Mouse (Mus musculus): ENCODE measurements around the gene Thoc2. TPM values are rescaled to one million over a fixed set of nuclear protein-coding genes. Genes with fewer than 3 reads are reported as not detected.
A peak's percentile ranks its signal among the peaks of the same experiment; 100 is the strongest.
"Not testable (repeated sequence)": the region's sequence is repeated elsewhere in the genome, so short reads cannot be mapped to it uniquely, and the experiment has no call there.

Thoc2 gene
- 76.2 and 89.1 TPM in 2 replicates for polyA plus RNA-seq (2015; fragmentation: Nextera tagmentation; extraction: Ambion mirVana)

- WGBS, result 97% methylated on average over 1 of the region's 1 CpGs
- Histone ChIP-seq H3K4me2 (no peak within 1 kb of the TSS), H3K27ac (no peak within 1 kb of the TSS), H3K9me3 (no peaks in the 10 kb centered on the region), H3K27me3 (replicated peaks) (no peaks in the 10 kb centered on the region), H3K36me3 (replicated peaks) (no peaks in the 10 kb centered on the region), H3K4me3 (no peak within 1 kb of the TSS), H3K9ac (no peak within 1 kb of the TSS), H3K4me1 (no peaks in the 10 kb centered on the region)
- ATAC-seq (replicated peaks), result no peak
Measured at GRCm38 (mm10) chrX:41920574-41920973, at the start of gene Thoc2. Thoc2 (minus strand) TSS chrX:41920674.

- no peak for ATAC-seq (replicated peaks)
- Histone ChIP-seq H3K9ac (no peak overlapping the region), H3K36me3 (replicated peaks) (no peaks in the 10 kb centered on the region), H3K4me2 (no peak overlapping the region), H3K27me3 (replicated peaks) (no peaks in the 10 kb centered on the region), H3K27ac (no peak overlapping the region), H3K4me1 (no peaks in the 10 kb centered on the region), H3K9me3 (no peaks in the 10 kb centered on the region), H3K4me3 (no peak overlapping the region)
- 96% methylated on average over 2 of the region's 2 CpGs for WGBS
Measured at GRCm38 (mm10) chrX:41970096-41970495, 49.6 kb upstream of the Thoc2 start.

GRCm38 (mm10) chrX:41969341-41969740 lies 48.9 kb upstream of the Thoc2 start:
- no peaks in the 10 kb centered on the region for H3K4me1 ChIP-seq
- no peaks in the 10 kb centered on the region for H3K9me3 ChIP-seq
- H3K4me2 ChIP-seq, result no peak overlapping the region
- no peak for ATAC-seq (replicated peaks)
- no peak overlapping the region for H3K4me3 ChIP-seq
- no peaks in the 10 kb centered on the region for H3K27me3 ChIP-seq (replicated peaks)
- WGBS, result 85% methylated on average over 4 of the region's 4 CpGs
- H3K9ac ChIP-seq, result no peak overlapping the region
- no peaks in the 10 kb centered on the region for H3K36me3 ChIP-seq (replicated peaks)
- no peak overlapping the region for H3K27ac ChIP-seq

GRCm38 (mm10) chrX:41957161-41957560 lies 36.7 kb upstream of the Thoc2 start:
- ATAC-seq (replicated peaks), result no peak
- H3K27me3 ChIP-seq (replicated peaks), result no peaks in the 10 kb centered on the region
- WGBS, result 68% methylated on average over 4 of the region's 4 CpGs
- H3K4me2 ChIP-seq, result no peak overlapping the region
- no peak overlapping the region for H3K9ac ChIP-seq
- H3K27ac ChIP-seq, result no peak overlapping the region
- no peaks in the 10 kb centered on the region for H3K36me3 ChIP-seq (replicated peaks)
- H3K4me1 ChIP-seq, result no peaks in the 10 kb centered on the region
- H3K4me3 ChIP-seq, result no peak overlapping the region
- no peaks in the 10 kb centered on the region for H3K9me3 ChIP-seq

GRCm38 (mm10) chrX:41941840-41942239 lies 21.4 kb upstream of the Thoc2 start:
- Histone ChIP-seq H3K27ac (no peak overlapping the region), H3K9me3 (no peaks in the 10 kb centered on the region), H3K27me3 (replicated peaks) (no peaks in the 10 kb centered on the region), H3K9ac (no peak overlapping the region), H3K4me1 (no peaks in the 10 kb centered on the region), H3K4me3 (no peak overlapping the region), H3K4me2 (no peak overlapping the region), H3K36me3 (replicated peaks) (no peaks in the 10 kb centered on the region)
- 86% methylated on average over 5 of the region's 5 CpGs for WGBS
- ATAC-seq (replicated peaks), result no peak

GRCm38 (mm10) chrX:41931821-41932220 lies 11.3 kb upstream of the Thoc2 start:
- H3K27me3 ChIP-seq (replicated peaks); ATAC-seq (replicated peaks); H3K4me2 ChIP-seq; H3K4me1 ChIP-seq; H3K27ac ChIP-seq; H3K9ac ChIP-seq; H3K4me3 ChIP-seq; H3K9me3 ChIP-seq; H3K36me3 ChIP-seq (replicated peaks): not testable (repeated sequence)
- 53% methylated on average over 6 of the region's 6 CpGs for WGBS

GRCm38 (mm10) chrX:41924708-41925107 lies 4.2 kb upstream of the Thoc2 start:
- Histone ChIP-seq H3K9ac (no peak overlapping the region), H3K27ac (no peak overlapping the region), H3K4me2 (no peak overlapping the region), H3K27me3 (replicated peaks) (no peaks in the 10 kb centered on the region), H3K9me3 (no peaks in the 10 kb centered on the region), H3K36me3 (replicated peaks) (no peaks in the 10 kb centered on the region), H3K4me3 (no peak overlapping the region), H3K4me1 (no peaks in the 10 kb centered on the region)
- no peak for ATAC-seq (replicated peaks)
- WGBS, result 79% methylated on average over 5 of the region's 5 CpGs

GRCm38 (mm10) chrX:41912061-41912401 lies 8.4 kb downstream of the Thoc2 start:
- WGBS, result 44% methylated on average over 10 of the region's 10 CpGs
- Histone ChIP-seq H3K36me3 (replicated peaks) (no peaks in the 10 kb centered on the region), H3K4me2 (peak overlapping the region; percentile 41), H3K4me3 (peak overlapping the region; percentile 70), H3K27ac (peak overlapping the region; percentile 87), H3K27me3 (replicated peaks) (no peaks in the 10 kb centered on the region), H3K4me1 (peaks cover 10% of the 10 kb centered on the region), H3K9me3 (no peaks in the 10 kb centered on the region), H3K9ac (peak overlapping the region; percentile 27; the same call in 1 of the 2 replicates)
- ATAC-seq (replicated peaks), result no peak

- peak overlapping the region; percentile 70 for H3K4me3 ChIP-seq
- H3K36me3 ChIP-seq (replicated peaks), result no peaks in the 10 kb centered on the region
- no peaks in the 10 kb centered on the region for H3K9me3 ChIP-seq
- peak; percentile 99 for ATAC-seq (replicated peaks)
- 13% methylated on average over 59 of the region's 59 CpGs for WGBS
- H3K4me2 ChIP-seq, result peak overlapping the region; percentile 61
- H3K9ac ChIP-seq, result peak overlapping the region; percentile 65
- peak overlapping the region; percentile 87 for H3K27ac ChIP-seq
- H3K27me3 ChIP-seq (replicated peaks), result no peaks in the 10 kb centered on the region
- H3K4me1 ChIP-seq, result peaks cover 10% of the 10 kb centered on the region
Measured at GRCm38 (mm10) chrX:41911390-41912060, 8.9 kb downstream of the Thoc2 start.

- peak overlapping the region; percentile 65 for H3K9ac ChIP-seq
- H3K4me3 ChIP-seq, result peak overlapping the region; percentile 70
- peak overlapping the region; percentile 61 for H3K4me2 ChIP-seq
- no peaks in the 10 kb centered on the region for H3K36me3 ChIP-seq (replicated peaks)
- peaks cover 10% of the 10 kb centered on the region for H3K4me1 ChIP-seq
- peak overlapping the region; percentile 87 for H3K27ac ChIP-seq
- WGBS, result 24% methylated on average over 24 of the region's 24 CpGs
- no peaks in the 10 kb centered on the region for H3K9me3 ChIP-seq
- H3K27me3 ChIP-seq (replicated peaks), result no peaks in the 10 kb centered on the region
- peak; percentile 55 for ATAC-seq (replicated peaks)
Measured at GRCm38 (mm10) chrX:41910981-41911380, 9.5 kb downstream of the Thoc2 start.

- no peaks in the 10 kb centered on the region for H3K9me3 ChIP-seq
- peaks cover 10% of the 10 kb centered on the region for H3K4me1 ChIP-seq
- peak overlapping the region; percentile 65; the same call in 1 of the 2 replicates for H3K9ac ChIP-seq
- no peaks in the 10 kb centered on the region for H3K27me3 ChIP-seq (replicated peaks)
- no peak for ATAC-seq (replicated peaks)
- no peak overlapping the region for H3K27ac ChIP-seq
- peak overlapping the region; percentile 70 for H3K4me3 ChIP-seq
- peak overlapping the region; percentile 61 for H3K4me2 ChIP-seq
- H3K36me3 ChIP-seq (replicated peaks), result no peaks in the 10 kb centered on the region
- 9% methylated on average over 9 of the region's 9 CpGs for WGBS
Measured at GRCm38 (mm10) chrX:41910471-41910870, 10.0 kb downstream of the Thoc2 start.

- H3K4me1 ChIP-seq, result no peaks in the 10 kb centered on the region
- no peaks in the 10 kb centered on the region for H3K9me3 ChIP-seq
- no peak overlapping the region for H3K27ac ChIP-seq
- H3K9ac ChIP-seq, result no peak overlapping the region
- no peak for ATAC-seq (replicated peaks)
- no peaks in the 10 kb centered on the region for H3K27me3 ChIP-seq (replicated peaks)
- H3K4me2 ChIP-seq, result no peak overlapping the region
- H3K36me3 ChIP-seq (replicated peaks), result no peaks in the 10 kb centered on the region
- H3K4me3 ChIP-seq, result no peak overlapping the region
- WGBS, result 60% methylated on average over 4 of the region's 4 CpGs
Measured at GRCm38 (mm10) chrX:41884759-41885505, 35.5 kb downstream of the Thoc2 start.

GRCm38 (mm10) chrX:41876581-41876980 lies 43.9 kb downstream of the Thoc2 start:
- no peaks in the 10 kb centered on the region for H3K36me3 ChIP-seq (replicated peaks)
- H3K4me3 ChIP-seq, result no peak overlapping the region
- no peaks in the 10 kb centered on the region for H3K4me1 ChIP-seq
- H3K27ac ChIP-seq, result no peak overlapping the region
- H3K9me3 ChIP-seq, result no peaks in the 10 kb centered on the region
- no peak overlapping the region for H3K4me2 ChIP-seq
- 80% methylated on average over 2 of the region's 2 CpGs for WGBS
- H3K9ac ChIP-seq, result no peak overlapping the region
- no peak for ATAC-seq (replicated peaks)
- no peaks in the 10 kb centered on the region for H3K27me3 ChIP-seq (replicated peaks)
